Mouse (Mus musculus) megakaryocyte, adult 5-6 weeks (primary cell): Measurements from ENCODE around the gene Nup85. TPM values are rescaled to one million over a fixed set of nuclear protein-coding genes. Genes with fewer than 3 reads are reported as not detected.

Source experiments
- ATAC-seq: 2 replicates; pipeline ENCODE4 v1.8.0; 2016; ENCODE audit warnings: mild to moderate bottlenecking, inconsistent platforms; ENCODE audit not compliant: poor library complexity, severe bottlenecking
- total RNA-seq, 2 experiments: library from RNA; stranded (forward) in 1 of 2; stranded (reverse) in 1 of 2; fragments of 153-499, 151-499 nt in 1 of 2; fragments of 221-1000, 200-1000 nt in 1 of 2; gene quantifications; 2 replicates each; pipeline versions ENCODE4 v1.2.3 to v1.2.4; 2015 to 2017

Nup85 gene
- total RNA-seq, 2 experiments from 2014 or later, result 59.5 to 59.7 TPM

- peak; percentile 68 for ATAC-seq
These were observed 66.6 kb downstream of the Nup85 start for GRCm38 (mm10) chr11:115630532-115631504.

DNA sequence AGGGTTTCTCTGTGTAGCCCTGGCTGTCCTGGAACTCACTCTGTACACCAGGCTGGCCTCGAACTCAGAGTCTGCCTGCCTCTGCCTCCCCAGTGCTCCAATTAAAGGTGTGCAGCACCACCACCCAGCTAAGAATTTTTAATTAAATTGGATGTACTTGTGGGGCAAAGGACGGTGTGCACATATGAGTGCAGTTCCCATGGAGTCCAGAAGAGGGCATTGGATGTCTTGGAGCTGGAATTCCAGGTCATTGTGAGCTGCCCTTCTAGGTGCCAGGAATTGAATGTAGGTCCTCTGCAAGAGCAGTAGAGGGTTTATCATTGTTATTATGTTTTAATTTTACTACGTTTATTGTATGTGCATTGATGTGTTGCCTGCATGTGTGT is 67.3 kb downstream of the Nup85 start:
- ATAC-seq, result no peak

- ATAC-seq, result no peak
These were observed 68.0 kb downstream of the Nup85 start for GRCm38 (mm10) chr11:115632247-115632646.

DNA sequence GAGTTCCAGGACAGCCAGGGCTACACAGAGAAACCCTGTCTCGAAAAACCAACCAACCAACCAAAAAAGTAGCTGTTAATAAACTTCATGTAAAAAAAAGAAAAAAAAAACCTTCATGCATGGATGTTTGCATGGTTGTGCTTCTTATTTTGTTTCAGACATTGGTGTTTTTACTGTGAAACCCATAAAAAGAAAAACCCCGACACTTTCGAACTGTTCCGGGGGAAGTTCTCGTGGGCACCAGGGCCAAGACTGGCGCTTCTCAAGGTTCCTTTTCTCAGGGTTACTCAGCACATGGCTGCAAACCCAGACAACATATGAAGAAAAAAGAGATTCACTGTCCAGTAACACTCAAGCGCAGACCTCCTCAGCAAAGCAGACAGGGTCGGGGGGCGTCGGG is 68.6 kb downstream of the Nup85 start:
- no peak for ATAC-seq

Other genes starting within 250 kb of the Nup85 start
- gene Ush1g, start 242.4 kb upstream of the Nup85 start, total RNA-seq (2015), result not detected in 2 replicates
- not detected in 2 replicates for gene Ush1g, start 242.4 kb upstream of the Nup85 start, total RNA-seq (2017)
- not detected in 2 replicates for gene Otop3, start 229.7 kb upstream of the Nup85 start, total RNA-seq (2015)
- gene Otop3, start 229.7 kb upstream of the Nup85 start, total RNA-seq (2017), result not detected in 2 replicates
- 0.27 TPM in 1 of 2 replicates, not detected in the other for gene Hid1, start 196.7 kb upstream of the Nup85 start, total RNA-seq (2015)
- 0.07 and 0.16 TPM in 2 replicates for gene Hid1, start 196.7 kb upstream of the Nup85 start, total RNA-seq (2017)
- 0.21 and 0.58 TPM in 2 replicates for gene Cdr2l, start 182.5 kb upstream of the Nup85 start, total RNA-seq (2015)
- 0.24 and 0.59 TPM in 2 replicates for gene Cdr2l, start 182.5 kb upstream of the Nup85 start, total RNA-seq (2017)
- gene Mrpl58, start 160.7 kb upstream of the Nup85 start, total RNA-seq (2015), result 122 and 124 TPM in 2 replicates
- 86.9 and 95.9 TPM in 2 replicates for gene Mrpl58, start 160.7 kb upstream of the Nup85 start, total RNA-seq (2017)
- 740 and 790 TPM in 2 replicates for gene Atp5h, start 144.5 kb upstream of the Nup85 start, total RNA-seq (2015)
- gene Atp5h, start 144.5 kb upstream of the Nup85 start, total RNA-seq (2017), result 901 and 1,038 TPM in 2 replicates
- 19.6 and 21.2 TPM in 2 replicates for gene Kctd2, start 144.3 kb upstream of the Nup85 start, total RNA-seq (2015)
- 14.5 and 16.8 TPM in 2 replicates for gene Kctd2, start 144.3 kb upstream of the Nup85 start, total RNA-seq (2017)
- not detected in 2 replicates for gene Trim80, start 123.9 kb upstream of the Nup85 start, total RNA-seq (2015)
- gene Trim80, start 123.9 kb upstream of the Nup85 start, total RNA-seq (2017), result not detected in 2 replicates
- 0.09 and 0.42 TPM in 2 replicates for gene Slc16a5, start 102.0 kb upstream of the Nup85 start, total RNA-seq (2015)
- 0.08 and 0.15 TPM in 2 replicates for gene Slc16a5, start 102.0 kb upstream of the Nup85 start, total RNA-seq (2017)
- 17.2 and 18.5 TPM in 2 replicates for gene Armc7, start 88.8 kb upstream of the Nup85 start, total RNA-seq (2015)
- gene Armc7, start 88.8 kb upstream of the Nup85 start, total RNA-seq (2017), result 19.8 and 38.6 TPM in 2 replicates
- gene Nt5c, start 72.6 kb upstream of the Nup85 start, total RNA-seq (2015), result 80.9 and 84.8 TPM in 2 replicates
- 104 and 113 TPM in 2 replicates for gene Nt5c, start 72.6 kb upstream of the Nup85 start, total RNA-seq (2017)
- 211 and 220 TPM in 2 replicates for gene Jpt1, start 50.0 kb upstream of the Nup85 start, total RNA-seq (2015)
- 181 and 183 TPM in 2 replicates for gene Jpt1, start 50.0 kb upstream of the Nup85 start, total RNA-seq (2017)
- gene Sumo2, start 28.2 kb upstream of the Nup85 start, total RNA-seq (2015), result 507 and 587 TPM in 2 replicates
- 367 and 413 TPM in 2 replicates for gene Sumo2, start 28.2 kb upstream of the Nup85 start, total RNA-seq (2017)
- gene Mrps7, start 39.5 kb downstream of the Nup85 start, total RNA-seq (2015), result 29.0 and 30.2 TPM in 2 replicates
- gene Mrps7, start 39.5 kb downstream of the Nup85 start, total RNA-seq (2017), result 11.7 and 29.8 TPM in 2 replicates
- 30.8 and 34.0 TPM in 2 replicates for gene Gga3, start 39.6 kb downstream of the Nup85 start, total RNA-seq (2015)
- gene Gga3, start 39.6 kb downstream of the Nup85 start, total RNA-seq (2017), result 24.0 and 34.2 TPM in 2 replicates
- 23.6 and 28.0 TPM in 2 replicates for gene Mif4gd, start 48.5 kb downstream of the Nup85 start, total RNA-seq (2015)
- 20.2 and 24.4 TPM in 2 replicates for gene Mif4gd, start 48.5 kb downstream of the Nup85 start, total RNA-seq (2017)
- gene Slc25a19, start 63.9 kb downstream of the Nup85 start, total RNA-seq (2015), result 5.7 and 8.0 TPM in 2 replicates
- gene Slc25a19, start 63.9 kb downstream of the Nup85 start, total RNA-seq (2017), result 13.7 and 25.5 TPM in 2 replicates
- 109 TPM in 2 replicates for gene Grb2, start 144.2 kb downstream of the Nup85 start, total RNA-seq (2015)
- gene Grb2, start 144.2 kb downstream of the Nup85 start, total RNA-seq (2017), result 68.7 and 124 TPM in 2 replicates
- gene Tmem94, start 201.0 kb downstream of the Nup85 start, total RNA-seq (2015), result 16.1 and 17.1 TPM in 2 replicates
- 15.9 and 18.8 TPM in 2 replicates for gene Tmem94, start 201.0 kb downstream of the Nup85 start, total RNA-seq (2017)
- gene Caskin2, start 249.2 kb downstream of the Nup85 start, total RNA-seq (2015), result 1.6 and 2.5 TPM in 2 replicates
- gene Caskin2, start 249.2 kb downstream of the Nup85 start, total RNA-seq (2017), result 1.7 and 3.0 TPM in 2 replicates